ENCODE assay signal across 8 mouse cellular contexts in the genomic region with DNA sequence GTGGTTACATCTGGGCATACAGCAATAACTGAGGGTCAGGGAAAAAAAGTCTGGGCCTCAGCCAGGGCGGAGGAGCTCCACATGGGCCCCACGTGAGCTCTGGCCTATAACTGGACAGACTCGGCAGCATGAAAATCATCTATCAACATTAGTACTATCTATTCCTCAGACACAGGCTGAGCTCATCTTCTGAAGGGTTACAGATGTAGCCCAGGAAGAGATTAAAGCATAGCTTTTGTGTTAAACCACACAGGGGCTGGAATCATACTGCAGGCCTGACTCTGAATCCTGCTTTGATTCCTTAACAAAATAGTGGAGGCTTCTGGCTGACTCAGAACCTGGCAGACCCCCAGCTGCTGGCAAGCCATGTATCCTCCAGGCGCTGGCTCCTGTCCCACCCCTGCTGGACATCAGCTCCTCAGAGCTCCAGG. TPM values are rescaled to one million over a fixed set of nuclear protein-coding genes. Genes with fewer than 3 reads are reported as not detected.
DNase-seq lines count a peak whose midpoint lies in the region; ATAC-seq and TF ChIP-seq lines count a peak whose summit lies in the region.
"Had no signal": no experiment of that assay in that cellular context is flagged by ENCODE, and none has a peak within 500 bp of the region (broad histone marks: within the 10 kb centered on the region; RNA-seq: fewer than 3 reads in every experiment).

No protein-coding gene starts in this region.

- no peaks in the 10 kb centered on the region for H3K36me3 ChIP-seq in stomach, postnatal 0 days (ENCODE audit: control insufficient read depth, insufficient read depth, low read length)

- 64% methylated on average over 4 of the region's 4 CpGs for WGBS in stomach, postnatal 0 days

- peak; percentile 55; the same call in 1 of the 2 replicates for ATAC-seq in stomach, postnatal 0 days (ENCODE audit: low FRiP score, low TSS enrichment)
- ATAC-seq in megakaryocyte progenitor cell, adult 5-6 weeks (replicated peaks; ENCODE audit: poor library complexity) = no peak

- TF ChIP-seq CTCF in stomach, postnatal 0 days (IDR thresholded peaks at IDR 0.05; ENCODE audit: low read depth) = 0 out of 2 replicates have a peak, but pooled peaks have one; percentile 11

- H3K4me3 ChIP-seq in stomach, postnatal 0 days (ENCODE audit: low read depth, low read length) = no peak overlapping the region
- H3K4me3 ChIP-seq: hindbrain, embryonic 15.5 days had no signal

- TF ChIP-seq EP300 in stomach, postnatal 0 days (optimal IDR thresholded peaks at IDR 0.05) = no peak

- intact Hi-C loops in heart, postnatal 10 days (cut with DNase I) = loop anchor here (5.0 kb wide), 1 partner anchor 60 kb away; no protein-coding TSS in a partner anchor

- no peak overlapping the region for H3K4me2 ChIP-seq in stomach, postnatal 0 days (replicated peaks; ENCODE audit: low read depth)
- H3K4me2 ChIP-seq: hindbrain, embryonic 15.5 days had no signal

- no peaks in the 10 kb centered on the region; the same call in 1 of the 2 replicates for H3K4me1 ChIP-seq in stomach, postnatal 0 days (replicated peaks; ENCODE audit: control insufficient read depth, insufficient read depth)
- H3K4me1 ChIP-seq: hindbrain, embryonic 15.5 days had no signal

- 0 out of 2 replicates have a peak overlapping the region, but pooled peaks have one; percentile 13 for H3K27ac ChIP-seq in stomach, postnatal 0 days (replicated peaks)
- H3K27ac ChIP-seq: hindbrain, embryonic 15.5 days had no signal

- H3K9me3 ChIP-seq in stomach, postnatal 0 days (ENCODE audit: control insufficient read depth, low read length) = no peaks in the 10 kb centered on the region
- H3K9me3 ChIP-seq: hindbrain, embryonic 15.5 days had no signal

- H3K9ac ChIP-seq in stomach, postnatal 0 days (ENCODE audit: low read length) = no peak overlapping the region
- H3K9ac ChIP-seq: hindbrain, embryonic 15.5 days had no signal

- no peaks in the 10 kb centered on the region for H3K27me3 ChIP-seq in stomach, postnatal 0 days (ENCODE audit: control insufficient read depth, insufficient read depth, low read length)
- H3K27me3 ChIP-seq: hindbrain, embryonic 15.5 days had no signal

- peak; percentile 62 for DNase-seq in right cerebral cortex, postnatal 4 days
- no peak for DNase-seq in right cerebral cortex, postnatal 36 days (ENCODE audit: low spot score in 2 of 2)
- DNase-seq in cerebellum, postnatal 10 days = peak; percentile 75 to 83
- DNase-seq in heart, postnatal 10 days = peak; percentile 76 to 78
- no peak for DNase-seq in stomach, postnatal 0 days (ENCODE audit: low spot score)
- DNase-seq in left cerebral cortex, adult 11 months (ENCODE audit: low spot score) = no peak

RNA-seq across cellular contexts. Expression of gene Atp6v0a4, which starts 7.4 kb away (rescaled TPM):
- total RNA-seq in heart, postnatal 10 days (2021) = 1 to 10 TPM; 3.5 to 5.1 TPM
- polyA plus RNA-seq in stomach, postnatal 0 days (2015; fragmentation: Nextera tagmentation; extraction: Ambion mirVana) = 11.9 and 13.9 TPM in 2 replicates
- total RNA-seq in megakaryocyte progenitor cell, adult 5-6 weeks (2015) = not detected in 2 replicates
- total RNA-seq in megakaryocyte progenitor cell, adult 5-6 weeks (2017) = not detected in 2 replicates

RNA-seq across cellular contexts. Expression of gene Tmem213, which starts 22.8 kb away (rescaled TPM):
- total RNA-seq in heart, postnatal 10 days (2021) = not detected
- 1.9 and 3.0 TPM in 2 replicates for polyA plus RNA-seq in stomach, postnatal 0 days (2015; fragmentation: Nextera tagmentation; extraction: Ambion mirVana)
- total RNA-seq in megakaryocyte progenitor cell, adult 5-6 weeks (2015) = not detected in 2 replicates
- not detected in 2 replicates for total RNA-seq in megakaryocyte progenitor cell, adult 5-6 weeks (2017)
- polyA plus RNA-seq: hindbrain, embryonic 15.5 days had no signal

Comparison
In these comparisons a context has a peak if more than half of its experiments do, and no peak if none do; other contexts are left out.
1. DNase-seq: peak in right cerebral cortex, postnatal 4 days (single experiment), cerebellum, postnatal 10 days (2 of 2) and heart, postnatal 10 days (2 of 2); none in right cerebral cortex, postnatal 36 days (0 of 2), stomach, postnatal 0 days (single experiment) and left cerebral cortex, adult 11 months (single experiment).
2. RNA of gene Atp6v0a4, which starts 7.4 kb away (total RNA-seq): 3.5 to 5.1 TPM in heart, postnatal 10 days; not detected in megakaryocyte progenitor cell, adult 5-6 weeks; every median in the first group is over 4 times any median in the second.